11 mouse cellular contexts compared by ENCODE assay signal in the genomic region with DNA sequence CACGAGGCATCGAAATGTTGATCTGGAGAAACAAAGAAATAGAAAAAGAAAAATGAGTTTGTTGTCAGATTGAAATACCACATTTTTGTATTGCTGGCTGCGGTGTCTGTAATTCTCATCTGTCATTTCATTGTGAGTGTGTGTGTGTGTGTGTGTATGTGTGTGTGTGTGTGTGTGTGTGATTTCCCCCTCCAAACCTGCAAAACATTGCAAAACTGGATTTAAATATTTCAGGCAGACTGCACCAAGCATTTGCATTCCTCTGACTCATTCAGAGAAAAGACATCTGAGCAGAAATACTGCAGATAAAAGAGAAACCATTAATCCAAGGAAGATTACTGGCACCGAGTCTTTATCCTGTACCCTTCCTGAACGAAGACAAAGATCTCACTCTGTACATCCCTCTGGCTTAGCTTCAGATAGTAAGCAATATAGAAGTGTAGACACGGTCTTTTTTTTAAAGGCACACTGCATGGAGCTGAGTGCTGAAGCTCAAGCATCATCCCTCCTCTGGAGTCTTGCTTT.
DNase-seq lines count a peak whose midpoint lies in the region; ATAC-seq lines count a peak whose summit lies in the region.
"Had no signal": no experiment of that assay in that cellular context is flagged by ENCODE, and none has a peak within 500 bp of the region (broad histone marks: within the 10 kb centered on the region; RNA-seq: fewer than 3 reads in every experiment).

No protein-coding gene starts in this region.

- H3K36me3 ChIP-seq in embryonic facial prominence, embryonic 14.5 days (ENCODE audit: control insufficient read depth, insufficient read depth, low read length): no peaks in the 10 kb centered on the region
- no peaks in the 10 kb centered on the region for H3K36me3 ChIP-seq in hindbrain, embryonic 12.5 days
- H3K36me3 ChIP-seq in neural tube, embryonic 12.5 days: no peaks in the 10 kb centered on the region
- H3K36me3 ChIP-seq: limb, embryonic 10.5 days; stomach, embryonic 15.5 days had no signal

- H3K4me3 ChIP-seq in embryonic facial prominence, embryonic 14.5 days (ENCODE audit: low read depth, low read length): no peak overlapping the region
- H3K4me3 ChIP-seq in hindbrain, embryonic 12.5 days: no peak overlapping the region
- H3K4me3 ChIP-seq in neural tube, embryonic 12.5 days: no peak overlapping the region
- H3K4me3 ChIP-seq: limb, embryonic 10.5 days; stomach, embryonic 15.5 days had no signal

- peaks cover 4% of the 10 kb centered on the region; the same call in 1 of the 2 replicates for H3K4me1 ChIP-seq in embryonic facial prominence, embryonic 14.5 days (ENCODE audit: control insufficient read depth, insufficient read depth, low read length)
- peaks cover 14% of the 10 kb centered on the region for H3K4me1 ChIP-seq in hindbrain, embryonic 12.5 days
- peaks cover 9% of the 10 kb centered on the region for H3K4me1 ChIP-seq in neural tube, embryonic 12.5 days
- H3K4me1 ChIP-seq: stomach, embryonic 15.5 days had no signal

- H3K4me2 ChIP-seq in embryonic facial prominence, embryonic 14.5 days (ENCODE audit: low read depth, low read length): peak overlapping the region; percentile 8; the same call in 1 of the 2 replicates
- peak overlapping the region; percentile 3; the same call in 1 of the 2 replicates for H3K4me2 ChIP-seq in hindbrain, embryonic 12.5 days (replicated peaks)
- H3K4me2 ChIP-seq in neural tube, embryonic 12.5 days (replicated peaks): peak overlapping the region; percentile 12
- H3K4me2 ChIP-seq: stomach, embryonic 15.5 days had no signal

- H3K9me3 ChIP-seq in embryonic facial prominence, embryonic 14.5 days (ENCODE audit: control insufficient read depth, low read length): no peaks in the 10 kb centered on the region
- H3K9me3 ChIP-seq in hindbrain, embryonic 12.5 days (replicated peaks): no peaks in the 10 kb centered on the region
- no peaks in the 10 kb centered on the region for H3K9me3 ChIP-seq in neural tube, embryonic 12.5 days
- H3K9me3 ChIP-seq: limb, embryonic 10.5 days; stomach, embryonic 15.5 days had no signal

- 0 out of 2 replicates have a peak, but pooled peaks have one; percentile 37 for ATAC-seq in embryonic facial prominence, embryonic 14.5 days (ENCODE audit: low read depth)
- ATAC-seq in hindbrain, embryonic 12.5 days (ENCODE audit: low FRiP score): no peak
- peak; percentile 49 for ATAC-seq in neural tube, embryonic 12.5 days (ENCODE audit: low FRiP score, low read depth)

- intact Hi-C loops in left cerebral cortex, postnatal 14 days (cut with DNase I): no loop called here
- intact Hi-C loops in left cerebral cortex, postnatal 4 days (cut with DNase I): no loop called here

- peak overlapping the region; percentile 6; the same call in 1 of the 2 replicates for H3K27ac ChIP-seq in embryonic facial prominence, embryonic 14.5 days (replicated peaks; ENCODE audit: low read depth, low read length)
- peak overlapping the region; percentile 70 for H3K27ac ChIP-seq in hindbrain, embryonic 12.5 days
- H3K27ac ChIP-seq in neural tube, embryonic 12.5 days: peak overlapping the region; percentile 51; the same call in 1 of the 2 replicates
- H3K27ac ChIP-seq: limb, embryonic 10.5 days; stomach, embryonic 15.5 days had no signal

- WGBS in embryonic facial prominence, embryonic 14.5 days: 37% methylated on average over 6 of the region's 6 CpGs
- whole genome bisulfite sequencing in hindbrain, embryonic 12.5 days: 34% methylated on average over 6 of the region's 6 CpGs
- WGBS in neural tube, embryonic 12.5 days: 23% methylated on average over 6 of the region's 6 CpGs

- peak; percentile 34 to 55 for DNase-seq in left cerebral cortex, postnatal 14 days (ENCODE audit: low spot score in 2 of 2)
- DNase-seq in left cerebral cortex, postnatal 4 days: no peak
- peak; percentile 46 for DNase-seq in embryonic facial prominence, embryonic 14.5 days (ENCODE audit: low spot score)
- no peak for DNase-seq in cerebellum, postnatal 36 days
- DNase-seq in cerebellum, adult 9-10 months: no peak
- DNase-seq in spleen, adult 12 weeks (ENCODE audit: low spot score): no peak
- DNase-seq: lung, adult 18-20 months had no signal

- no peaks in the 10 kb centered on the region for H3K27me3 ChIP-seq in embryonic facial prominence, embryonic 14.5 days (replicated peaks; ENCODE audit: control insufficient read depth, insufficient read depth, low read length)
- H3K27me3 ChIP-seq in hindbrain, embryonic 12.5 days: no peaks in the 10 kb centered on the region
- no peaks in the 10 kb centered on the region for H3K27me3 ChIP-seq in neural tube, embryonic 12.5 days (replicated peaks)
- H3K27me3 ChIP-seq: stomach, embryonic 15.5 days had no signal

- no peak overlapping the region for H3K9ac ChIP-seq in embryonic facial prominence, embryonic 14.5 days (ENCODE audit: low read depth, low read length)
- H3K9ac ChIP-seq in hindbrain, embryonic 12.5 days: no peak overlapping the region
- no peak overlapping the region for H3K9ac ChIP-seq in neural tube, embryonic 12.5 days
- H3K9ac ChIP-seq: stomach, embryonic 15.5 days had no signal

Comparison
In these comparisons a context has a peak if more than half of its experiments do, and no peak if none do; other contexts are left out.
1. DNase-seq: peak in left cerebral cortex, postnatal 14 days (2 of 2) and embryonic facial prominence, embryonic 14.5 days (single experiment); none in left cerebral cortex, postnatal 4 days (single experiment), cerebellum, postnatal 36 days (0 of 2), cerebellum, adult 9-10 months (single experiment) and spleen, adult 12 weeks (single experiment).
2. H3K27ac ChIP-seq: peak in every context shown above with its lines; median percentile 70 in hindbrain, embryonic 12.5 days; 51 in neural tube, embryonic 12.5 days; 6 in embryonic facial prominence, embryonic 14.5 days.
3. Peak in every context shown above with its lines, with median percentiles within 50 percentile points of each other: H3K4me2 ChIP-seq.